Mouse (Mus musculus) midbrain, embryonic 11.5 days (tissue): ENCODE data around the gene Igf2bp2. TPM values are rescaled to one million over a fixed set of nuclear protein-coding genes. Genes with fewer than 3 reads are reported as not detected.

Experiments
- ATAC-seq: fragments of 200-750 bp; cut with Nextera tagmentation; 2 replicates; pipeline ENCODE4 v1.8.0; 2017; ENCODE audit warnings: moderate TSS enrichment, moderate library complexity; ENCODE audit not compliant: low FRiP score
- DNase-seq: peaks from one replicate; pipeline ENCODE4 v3.0.0; 2015; ENCODE audit warnings: low spot score; ENCODE audit errors: missing footprints
- H3K27ac ChIP-seq: fragments of 300-500 bp; sonication (generic); 2 replicates; pipeline ENCODE4 v1.5.1; 2014; ENCODE audit warnings: low read depth, low read length
- H3K27me3 ChIP-seq: fragments of 300-500 bp; sonication (generic); 2 replicates; pipeline ENCODE4 v1.6.1; 2014; ENCODE audit warnings: mild to moderate bottlenecking, low read length, moderate library complexity, mixed read lengths; ENCODE audit not compliant: control insufficient read depth, insufficient read depth
- H3K36me3 ChIP-seq: fragments of 300-500 bp; sonication (generic); 2 replicates; pipeline ENCODE4 v1.6.1; 2014; ENCODE audit warnings: mild to moderate bottlenecking, low read length, moderate library complexity, mixed read lengths; ENCODE audit not compliant: control insufficient read depth, insufficient read depth
- H3K4me1 ChIP-seq: fragments of 300-500 bp; sonication (generic); 2 replicates; pipeline ENCODE4 v1.6.1; 2014; ENCODE audit warnings: low read length; ENCODE audit not compliant: control insufficient read depth, insufficient read depth
- H3K4me2 ChIP-seq: fragments of 300-500 bp; sonication (generic); 2 replicates; pipeline ENCODE4 v1.6.1; 2014; ENCODE audit warnings: mild to moderate bottlenecking, moderate library complexity
- H3K4me3 ChIP-seq: fragments of 300-500 bp; sonication (generic); 2 replicates; pipeline ENCODE4 v1.5.1; 2014; ENCODE audit warnings: low read depth, low read length
- H3K9ac ChIP-seq: fragments of 300-500 bp; sonication (generic); 2 replicates; pipeline ENCODE4 v1.6.1; 2014; ENCODE audit warnings: low read length
- H3K9me3 ChIP-seq: fragments of 300-500 bp; sonication (generic); 2 replicates; pipeline ENCODE4 v1.6.1; 2016; ENCODE audit warnings: low read length; ENCODE audit not compliant: control insufficient read depth
- WGBS: fragments of 180-500 bp; shearing (Covaris S2); extraction: QIAGEN DNeasy Blood & Tissue Kit; methylation state at CpG from one replicate; pipeline ENCODE4 v1.1.7; 2014; 5-methylcytosine and 5-hydroxymethylcytosine counted together
- polyA plus RNA-seq: library from polyadenylated mRNA; unstranded; fragments of >200 nt; fragmentation: Nextera tagmentation; extraction: Ambion mirVana; gene quantifications from 2 replicates; pipeline ENCODE4 v1.2.1, GENCODE M21; 2014

Gene Igf2bp2
- polyA plus RNA-seq, 1 experiment from 2014 or later = 108 TPM

DNA sequence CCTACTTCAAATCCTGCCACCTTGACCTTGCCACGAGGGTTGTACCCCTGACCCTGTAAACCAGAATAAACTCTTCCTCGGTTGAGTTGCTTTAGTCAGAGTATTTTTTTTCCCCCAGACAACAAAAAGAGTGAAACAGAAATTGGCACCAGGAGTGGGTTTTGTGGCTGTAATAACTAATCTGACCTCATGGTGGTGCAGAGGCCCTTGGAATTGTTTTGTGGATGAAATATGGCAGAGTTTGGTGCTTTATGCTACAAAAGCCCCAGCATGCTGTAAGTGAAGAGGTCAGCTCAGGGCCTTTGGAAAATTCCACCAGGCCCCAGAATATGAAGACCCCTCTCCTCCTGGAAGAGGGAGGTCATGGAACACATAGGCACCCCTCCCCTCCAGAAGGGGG is 63.0 kb downstream of the Igf2bp2 start:
- WGBS = 85% methylated on average over 2 of the region's 2 CpGs
- H3K4me1 ChIP-seq = peaks cover 6% of the 10 kb centered on the region; the same call in 1 of the 2 replicates
- H3K9me3 ChIP-seq = no peaks in the 10 kb centered on the region
- H3K36me3 ChIP-seq = no peaks in the 10 kb centered on the region
- H3K4me2 ChIP-seq = no peak overlapping the region
- H3K9ac ChIP-seq = no peak overlapping the region
- no peaks in the 10 kb centered on the region for H3K27me3 ChIP-seq
- H3K27ac ChIP-seq = no peak overlapping the region
- DNase-seq (no peak), ATAC-seq (no peak)
- H3K4me3 ChIP-seq = no peak overlapping the region

DNA sequence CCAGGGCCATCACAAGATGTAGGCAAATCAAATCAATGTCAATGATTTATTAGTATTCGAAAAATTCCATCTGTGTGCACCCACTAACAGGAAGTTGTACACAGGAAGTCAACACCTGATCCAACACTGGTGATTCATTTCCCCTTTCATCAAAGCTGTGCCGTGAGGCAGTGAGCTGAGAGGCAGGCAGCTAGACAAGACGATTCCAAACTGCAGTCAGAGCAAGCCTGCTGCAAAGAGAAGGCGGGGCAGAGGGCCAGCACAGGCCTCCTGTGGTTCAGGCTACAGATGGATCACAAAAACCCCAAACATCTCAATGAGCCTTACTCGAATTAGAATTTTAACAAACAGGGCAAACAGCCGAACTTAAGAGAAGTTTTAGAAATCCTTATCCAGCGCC is 65.4 kb downstream of the Igf2bp2 start:
- H3K27me3 ChIP-seq = no peaks in the 10 kb centered on the region
- H3K9me3 ChIP-seq = no peaks in the 10 kb centered on the region
- H3K9ac ChIP-seq = no peak overlapping the region
- ATAC-seq (no peak), DNase-seq (no peak)
- no peak overlapping the region for H3K27ac ChIP-seq
- 50% methylated on average over 7 of the region's 7 CpGs for WGBS
- H3K4me3 ChIP-seq = no peak overlapping the region
- no peak overlapping the region for H3K4me2 ChIP-seq
- H3K36me3 ChIP-seq = no peaks in the 10 kb centered on the region
- peaks cover 6% of the 10 kb centered on the region; the same call in 1 of the 2 replicates for H3K4me1 ChIP-seq

DNA sequence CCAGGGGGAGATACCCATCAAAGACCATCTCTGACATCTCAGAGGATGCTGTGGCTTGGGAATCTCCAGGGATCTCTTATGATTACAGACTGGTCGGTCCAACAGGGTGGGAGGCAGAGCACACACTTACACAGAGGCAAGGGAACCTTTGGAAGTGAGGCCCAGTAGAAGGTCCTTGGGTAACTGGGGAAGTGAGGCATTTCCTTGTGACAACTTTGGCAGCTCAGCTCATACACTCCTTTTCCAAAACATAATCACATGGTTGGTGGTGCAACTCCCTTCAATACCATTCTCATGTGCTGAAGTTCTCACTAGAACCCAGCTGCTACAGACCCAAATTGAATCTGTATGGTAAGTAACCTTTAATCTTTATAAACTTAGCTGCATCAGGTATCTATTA is 67.3 kb downstream of the Igf2bp2 start:
- H3K4me3 ChIP-seq = no peak overlapping the region

DNA sequence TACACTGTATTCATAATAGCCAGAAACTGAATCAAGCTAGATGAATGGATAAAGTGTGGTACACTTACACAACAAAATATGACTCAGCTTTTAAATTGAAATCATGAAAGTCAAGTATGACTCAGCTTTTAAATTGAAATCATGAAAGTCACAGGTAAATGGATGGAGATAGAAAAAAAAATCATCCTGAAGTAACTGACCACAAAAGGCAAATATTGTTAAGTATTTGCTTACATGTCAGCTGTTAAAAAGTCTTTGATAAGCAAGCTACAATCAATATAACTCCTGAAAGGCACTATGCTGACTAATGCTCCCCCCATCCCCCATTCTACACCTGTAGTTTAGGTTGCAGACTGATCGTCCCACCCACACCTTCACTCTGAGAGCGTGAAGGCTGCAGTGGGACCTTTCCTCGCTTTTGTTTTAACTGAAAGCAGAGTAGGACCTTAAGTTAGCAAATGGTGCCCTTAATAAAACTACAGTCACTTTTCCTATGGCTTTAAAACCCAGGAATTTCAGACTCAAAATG is 71.8 kb downstream of the Igf2bp2 start:
- Histone ChIP-seq H3K27me3 (no peaks in the 10 kb centered on the region), H3K4me2 (no peak overlapping the region), H3K9me3 (no peaks in the 10 kb centered on the region), H3K4me3 (no peak overlapping the region), H3K9ac (no peak overlapping the region), H3K27ac (no peak overlapping the region), H3K36me3 (no peaks in the 10 kb centered on the region; the same call in 1 of the 2 replicates), H3K4me1 (no peaks in the 10 kb centered on the region)
- DNase-seq = no peak
- no peak for ATAC-seq
- 97% methylated on average over 3 of the region's 3 CpGs for WGBS

More for the DNA sequence above, 67.3 kb downstream of the Igf2bp2 start:
- peaks cover 6% of the 10 kb centered on the region; the same call in 1 of the 2 replicates for H3K4me1 ChIP-seq
- no peaks in the 10 kb centered on the region for H3K9me3 ChIP-seq
- ATAC-seq = no peak
- no peak for DNase-seq
- H3K4me2 ChIP-seq = no peak overlapping the region
- no peak overlapping the region for H3K9ac ChIP-seq
- no peaks in the 10 kb centered on the region for H3K36me3 ChIP-seq
- 96% methylated on average over 1 of the region's 1 CpGs for WGBS
- no peaks in the 10 kb centered on the region for H3K27me3 ChIP-seq
- H3K27ac ChIP-seq = no peak overlapping the region

DNA sequence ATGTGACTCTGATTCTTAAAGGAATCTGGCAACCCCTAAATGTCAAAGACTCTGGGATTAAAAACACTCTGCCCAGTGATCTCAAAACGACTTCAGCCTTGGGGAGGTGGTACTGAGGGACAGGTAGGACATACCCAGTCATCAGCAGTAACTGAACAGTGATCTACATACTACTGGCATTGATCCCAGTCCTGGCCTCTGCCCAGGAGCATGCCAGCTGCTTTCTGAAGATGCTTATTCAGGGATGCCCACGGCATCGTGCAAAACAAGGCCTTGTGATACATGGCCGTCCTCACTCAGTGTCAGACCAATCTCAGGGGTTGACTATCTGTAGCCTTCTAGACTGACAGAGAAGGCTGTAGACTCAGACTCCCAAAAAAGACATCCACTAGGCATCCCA is 77.7 kb downstream of the Igf2bp2 start:
- no peak overlapping the region for H3K9ac ChIP-seq
- no peaks in the 10 kb centered on the region for H3K9me3 ChIP-seq
- WGBS = 93% methylated on average over 4 of the region's 4 CpGs
- ATAC-seq = no peak
- no peaks in the 10 kb centered on the region for H3K27me3 ChIP-seq
- no peaks in the 10 kb centered on the region for H3K4me1 ChIP-seq
- no peak overlapping the region for H3K27ac ChIP-seq
- H3K4me3 ChIP-seq = no peak overlapping the region
- H3K4me2 ChIP-seq = no peak overlapping the region
- H3K36me3 ChIP-seq = peaks cover 5% of the 10 kb centered on the region; the same call in 1 of the 2 replicates
- no peak for DNase-seq

DNA sequence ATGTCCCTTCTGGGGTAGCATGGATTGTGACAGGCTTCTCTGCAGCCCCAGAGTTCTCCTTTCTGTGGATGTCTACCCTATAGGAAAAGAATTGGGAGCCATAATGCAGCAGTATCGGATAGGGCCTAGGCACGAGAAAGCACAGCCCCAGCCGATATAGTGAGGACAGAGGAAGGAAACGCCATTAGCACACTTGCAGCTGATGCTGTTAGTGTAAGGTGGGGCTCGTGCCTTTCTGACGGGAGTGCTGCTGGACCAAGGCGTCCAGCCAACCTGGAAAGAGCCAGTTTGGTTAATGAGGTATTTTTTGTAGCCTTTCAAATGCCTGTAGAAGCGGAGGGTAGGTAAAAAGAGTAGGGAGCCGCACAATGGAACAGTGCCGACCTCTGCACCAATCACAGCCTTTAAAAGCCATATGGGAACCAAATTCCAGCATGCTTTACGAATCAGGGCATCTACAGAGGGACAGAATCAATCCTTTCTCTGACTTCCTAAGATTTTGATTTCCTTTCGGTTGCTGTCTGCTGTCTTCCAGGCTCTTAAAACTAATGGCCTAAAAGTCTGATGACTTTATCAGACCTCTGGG is 82.9 kb downstream of the Igf2bp2 start:
- Histone ChIP-seq H3K36me3 (peaks cover 10% of the 10 kb centered on the region; the same call in 1 of the 2 replicates), H3K4me3 (no peak overlapping the region), H3K4me2 (no peak overlapping the region), H3K27me3 (no peaks in the 10 kb centered on the region), H3K9ac (no peak overlapping the region), H3K4me1 (peaks cover 14% of the 10 kb centered on the region), H3K27ac (no peak overlapping the region), H3K9me3 (no peaks in the 10 kb centered on the region)
- WGBS = 90% methylated on average over 12 of the region's 12 CpGs
- DNase-seq (no peak), ATAC-seq (no peak)

DNA sequence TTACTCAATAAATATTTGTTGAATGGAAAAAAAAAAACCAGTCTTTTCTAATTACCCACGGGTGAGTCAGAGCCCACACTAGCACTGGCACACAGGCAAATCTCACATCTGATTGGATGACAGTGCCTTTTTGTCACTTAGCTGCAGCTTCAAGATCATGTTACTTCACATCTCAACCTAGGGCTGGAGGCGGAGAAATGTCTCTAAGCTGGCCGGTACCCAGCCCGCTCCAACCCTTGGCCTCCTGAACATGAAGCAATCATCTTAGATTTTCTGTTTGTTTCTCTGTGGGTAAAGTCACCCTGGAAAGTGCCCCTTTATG is 86.5 kb downstream of the Igf2bp2 start:
- H3K27me3 ChIP-seq = no peaks in the 10 kb centered on the region
- no peak overlapping the region for H3K4me3 ChIP-seq
- peaks cover 14% of the 10 kb centered on the region for H3K4me1 ChIP-seq
- no peak overlapping the region for H3K4me2 ChIP-seq
- H3K27ac ChIP-seq = peak overlapping the region; percentile 44; the same call in 1 of the 2 replicates
- WGBS = 34% methylated on average over 4 of the region's 4 CpGs
- no peak for ATAC-seq
- DNase-seq = no peak
- H3K9ac ChIP-seq = no peak overlapping the region
- H3K36me3 ChIP-seq = peaks cover 8% of the 10 kb centered on the region; the same call in 1 of the 2 replicates
- no peaks in the 10 kb centered on the region for H3K9me3 ChIP-seq

DNA sequence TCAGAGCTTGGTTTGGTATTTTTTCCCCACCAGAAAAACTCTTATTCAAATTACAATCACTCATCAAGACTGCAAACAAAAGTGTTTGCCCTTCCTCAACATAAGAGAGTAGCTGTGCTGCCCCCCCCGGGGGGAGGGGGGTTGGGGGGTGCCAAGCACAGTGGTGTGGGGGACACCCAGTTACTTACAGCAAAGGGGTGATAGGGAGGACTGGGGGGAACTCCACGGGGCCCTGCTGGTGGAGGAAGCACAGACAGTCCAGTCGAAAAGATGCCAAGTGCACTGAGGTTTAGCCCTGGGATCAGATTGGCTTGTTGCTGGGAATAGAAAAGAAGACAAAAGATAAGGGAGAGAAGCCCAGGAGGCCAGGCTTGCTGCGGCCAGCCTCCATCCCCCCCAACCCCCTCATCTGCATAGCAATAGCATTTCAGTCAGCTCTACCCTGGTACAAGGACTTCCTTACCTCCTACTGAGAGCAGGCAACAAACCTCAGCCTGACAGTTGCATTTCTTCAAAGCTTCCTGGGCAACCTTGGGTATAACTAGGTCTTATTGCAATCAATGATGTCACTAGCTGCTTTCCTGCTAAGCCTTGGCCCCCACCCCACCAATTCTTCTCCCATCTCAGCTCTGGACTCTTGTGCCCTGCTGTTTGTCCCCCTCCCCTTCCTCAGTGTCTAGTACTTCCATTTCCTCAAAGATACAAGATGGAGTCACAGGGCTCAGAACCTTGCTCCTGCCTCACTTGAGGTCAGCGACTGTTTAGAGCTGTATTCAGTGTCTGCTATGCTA is 87.1 kb downstream of the Igf2bp2 start:
- H3K27me3 ChIP-seq = no peaks in the 10 kb centered on the region
- peak; percentile 86 for ATAC-seq
- peaks cover 8% of the 10 kb centered on the region; the same call in 1 of the 2 replicates for H3K36me3 ChIP-seq
- WGBS = 12% methylated on average over 5 of the region's 5 CpGs
- no peak overlapping the region for H3K4me2 ChIP-seq
- DNase-seq = no peak
- H3K4me1 ChIP-seq = peaks cover 14% of the 10 kb centered on the region
- H3K9me3 ChIP-seq = no peaks in the 10 kb centered on the region
- H3K4me3 ChIP-seq = no peak overlapping the region
- H3K9ac ChIP-seq = peak overlapping the region; percentile 30; the same call in 1 of the 2 replicates
- peak overlapping the region; percentile 44 for H3K27ac ChIP-seq

DNA sequence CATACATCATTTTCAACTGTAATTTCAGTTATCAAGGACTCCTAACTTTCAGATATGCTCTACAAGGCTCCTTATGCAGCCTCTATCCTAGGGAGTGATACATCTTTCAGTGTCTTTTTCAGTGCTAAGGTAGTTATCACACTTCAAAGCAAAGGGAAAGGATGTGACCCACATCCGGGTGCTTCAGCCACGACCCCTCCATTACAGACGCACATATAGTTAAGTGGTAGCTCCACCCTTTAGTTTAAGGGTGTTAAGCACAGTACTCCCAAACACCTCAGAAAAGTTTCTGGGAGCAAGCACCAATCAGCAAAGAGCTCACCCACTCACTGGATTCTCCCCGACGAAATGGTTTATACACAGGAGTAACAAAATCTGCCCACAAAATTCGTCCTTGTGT is 88.0 kb downstream of the Igf2bp2 start:
- Histone ChIP-seq H3K4me1 (peaks cover 14% of the 10 kb centered on the region), H3K4me3 (no peak overlapping the region), H3K27ac (no peak overlapping the region), H3K9me3 (no peaks in the 10 kb centered on the region), H3K36me3 (peaks cover 9% of the 10 kb centered on the region; the same call in 1 of the 2 replicates), H3K9ac (no peak overlapping the region), H3K4me2 (no peak overlapping the region), H3K27me3 (no peaks in the 10 kb centered on the region)
- no peak for ATAC-seq
- DNase-seq = no peak
- WGBS = 82% methylated on average over 6 of the region's 6 CpGs
